Mouse (Mus musculus) lung, embryonic 16.5 days (tissue): ENCODE measurements around the gene Rhd. TPM values are rescaled to one million over a fixed set of nuclear protein-coding genes. Genes with fewer than 3 reads are reported as not detected.

ENCODE experiments used
- ATAC-seq: fragments of 200-750 bp; cut with Nextera tagmentation; 2 replicates; pipeline ENCODE4 v1.8.0; 2017; ENCODE audit warnings: low read depth, mild to moderate bottlenecking, moderate library complexity
- H3K27ac ChIP-seq: fragments of 300-500 bp; sonication (generic); 2 replicates; pipeline ENCODE4 v1.5.1; 2014; ENCODE audit warnings: mild to moderate bottlenecking, control low read depth, low read length
- H3K27me3 ChIP-seq: fragments of 300-500 bp; sonication (generic); 2 replicates; pipeline ENCODE4 v1.6.1; 2014; ENCODE audit warnings: low read depth, low read length, mixed read lengths; ENCODE audit not compliant: control insufficient read depth, insufficient read depth
- H3K36me3 ChIP-seq: fragments of 300-500 bp; sonication (generic); 2 replicates; pipeline ENCODE4 v1.6.1; 2014; ENCODE audit warnings: low read length; ENCODE audit not compliant: control insufficient read depth, insufficient read depth
- H3K4me1 ChIP-seq: fragments of 300-500 bp; sonication (generic); replicated peaks from 2 replicates; pipeline ENCODE4 v1.6.1; 2014; ENCODE audit warnings: low read length, mixed read lengths; ENCODE audit not compliant: control insufficient read depth, insufficient read depth
- H3K4me2 ChIP-seq: fragments of 300-500 bp; sonication (generic); 2 replicates; pipeline ENCODE4 v1.6.1; 2014; ENCODE audit warnings: low read depth, low read length, control low read depth
- H3K4me3 ChIP-seq: fragments of 300-500 bp; sonication (generic); 2 replicates; pipeline ENCODE4 v1.5.1; 2014; ENCODE audit warnings: mild to moderate bottlenecking, low read length, control low read depth
- H3K9ac ChIP-seq: fragments of 300-500 bp; sonication (generic); 2 replicates; pipeline ENCODE4 v1.6.1; 2014; ENCODE audit warnings: low read length, control low read depth
- H3K9me3 ChIP-seq: fragments of 300-500 bp; sonication (generic); 2 replicates; pipeline ENCODE4 v1.6.1; 2016; ENCODE audit warnings: low read length; ENCODE audit not compliant: control insufficient read depth
- WGBS: fragments of 180-500 bp; shearing (Covaris S2); extraction: QIAGEN DNeasy Blood & Tissue Kit; methylation state at CpG from one replicate; pipeline ENCODE4 v1.1.7; 2014; 5-methylcytosine and 5-hydroxymethylcytosine counted together
- polyA plus RNA-seq: library from polyadenylated mRNA; unstranded; fragments of >200 nt; fragmentation: Nextera tagmentation; extraction: Ambion mirVana; gene quantifications from 2 replicates; pipeline ENCODE4 v1.2.1, GENCODE M21; 2015

Rhd gene
- polyA plus RNA-seq, 1 experiment from 2014 or later: 2.0 TPM

- no peaks in the 10 kb centered on the region for H3K27me3 ChIP-seq
- H3K27ac ChIP-seq: no peak overlapping the region
- H3K36me3 ChIP-seq: peaks cover 6% of the 10 kb centered on the region
- 94% methylated on average over 6 of the region's 6 CpGs for WGBS
- no peak for ATAC-seq
- H3K9me3 ChIP-seq: no peaks in the 10 kb centered on the region
- H3K4me3 ChIP-seq: no peak overlapping the region
- H3K9ac ChIP-seq: no peak overlapping the region
- H3K4me2 ChIP-seq: no peak overlapping the region
- H3K4me1 ChIP-seq: peaks cover 6% of the 10 kb centered on the region
Observed at GRCm38 (mm10) chr4:134920631-134921030, 56.3 kb downstream of the Rhd start.

DNA sequence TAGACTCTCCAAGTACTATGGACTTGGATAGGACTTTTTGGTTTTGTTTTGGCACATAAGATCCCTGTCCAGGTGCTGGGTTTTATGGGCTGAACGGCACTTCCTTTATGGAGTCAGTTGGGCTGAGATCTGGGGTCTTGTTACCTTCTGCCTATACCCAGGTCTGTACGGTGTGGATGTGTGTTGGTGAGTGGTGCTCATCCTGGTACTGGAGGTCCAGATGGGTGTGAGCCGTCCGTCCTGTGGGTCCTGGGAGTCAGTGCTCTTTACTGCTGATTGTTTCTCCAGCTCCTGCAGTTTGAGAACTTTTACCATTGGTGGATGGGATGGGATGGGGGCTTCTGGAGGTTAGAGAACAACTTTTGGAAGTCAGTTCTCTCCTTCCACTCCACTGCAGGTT lies 57.4 kb downstream of the Rhd start:
- peaks cover 11% of the 10 kb centered on the region for H3K4me1 ChIP-seq
- no peak overlapping the region for H3K4me2 ChIP-seq
- H3K27me3 ChIP-seq: no peaks in the 10 kb centered on the region
- no peak for ATAC-seq
- H3K9me3 ChIP-seq: no peaks in the 10 kb centered on the region
- WGBS: 95% methylated on average over 4 of the region's 4 CpGs
- no peak overlapping the region for H3K9ac ChIP-seq
- H3K36me3 ChIP-seq: peaks cover 15% of the 10 kb centered on the region
- H3K4me3 ChIP-seq: no peak overlapping the region
- no peak overlapping the region for H3K27ac ChIP-seq

- no peak for ATAC-seq
Observed at GRCm38 (mm10) chr4:134922111-134922924, 58.0 kb downstream of the Rhd start.

GRCm38 (mm10) chr4:134922925-134923244 lies 58.5 kb downstream of the Rhd start:
- Histone ChIP-seq H3K36me3 (peaks cover 26% of the 10 kb centered on the region), H3K9me3 (no peaks in the 10 kb centered on the region), H3K4me3 (peak overlapping the region; percentile 96), H3K4me2 (peak overlapping the region; percentile 68), H3K9ac (peak overlapping the region; percentile 71), H3K27me3 (no peaks in the 10 kb centered on the region), H3K27ac (peak overlapping the region; percentile 88), H3K4me1 (peaks cover 11% of the 10 kb centered on the region)
- WGBS: 0% methylated on average over 13 of the region's 13 CpGs
- peak; percentile 65 for ATAC-seq

More at GRCm38 (mm10) chr4:134922111-134922924, 58.0 kb downstream of the Rhd start:
- H3K27me3 ChIP-seq: no peaks in the 10 kb centered on the region
- WGBS: 54% methylated on average over 10 of the region's 10 CpGs
- peak overlapping the region; percentile 71 for H3K9ac ChIP-seq
- H3K4me3 ChIP-seq: peak overlapping the region; percentile 96
- H3K27ac ChIP-seq: peak overlapping the region; percentile 88
- H3K4me2 ChIP-seq: peak overlapping the region; percentile 68
- peaks cover 11% of the 10 kb centered on the region for H3K4me1 ChIP-seq
- no peaks in the 10 kb centered on the region for H3K9me3 ChIP-seq
- peaks cover 20% of the 10 kb centered on the region for H3K36me3 ChIP-seq

GRCm38 (mm10) chr4:134923258-134924018 lies 59.1 kb downstream of the Rhd start, which contains the start of gene Rsrp1:
Gene Rsrp1, plus strand, starts transcription at chr4:134923592.
- no peaks in the 10 kb centered on the region for H3K9me3 ChIP-seq
- peaks cover 11% of the 10 kb centered on the region for H3K4me1 ChIP-seq
- H3K36me3 ChIP-seq: peaks cover 31% of the 10 kb centered on the region
- ATAC-seq: peak; percentile 95
- WGBS: under 1% methylated on average over 64 of the region's 64 CpGs
- peak within 1 kb of the TSS; percentile 98 for H3K9ac ChIP-seq
- H3K27me3 ChIP-seq: no peaks in the 10 kb centered on the region
- peak within 1 kb of the TSS; percentile 96 for H3K4me3 ChIP-seq
- H3K27ac ChIP-seq: peak within 1 kb of the TSS; percentile 96
- peak within 1 kb of the TSS; percentile 68 for H3K4me2 ChIP-seq

GRCm38 (mm10) chr4:134924019-134924741 lies 59.8 kb downstream of the Rhd start:
- WGBS: under 1% methylated on average over 73 of the region's 75 CpGs
- Histone ChIP-seq H3K36me3 (peaks cover 32% of the 10 kb centered on the region), H3K4me2 (peak overlapping the region; percentile 67), H3K4me3 (peak overlapping the region; percentile 96), H3K4me1 (peaks cover 11% of the 10 kb centered on the region), H3K9me3 (no peaks in the 10 kb centered on the region), H3K27ac (peak overlapping the region; percentile 96), H3K9ac (peak overlapping the region; percentile 98), H3K27me3 (no peaks in the 10 kb centered on the region)
- ATAC-seq: peak; percentile 30

DNA sequence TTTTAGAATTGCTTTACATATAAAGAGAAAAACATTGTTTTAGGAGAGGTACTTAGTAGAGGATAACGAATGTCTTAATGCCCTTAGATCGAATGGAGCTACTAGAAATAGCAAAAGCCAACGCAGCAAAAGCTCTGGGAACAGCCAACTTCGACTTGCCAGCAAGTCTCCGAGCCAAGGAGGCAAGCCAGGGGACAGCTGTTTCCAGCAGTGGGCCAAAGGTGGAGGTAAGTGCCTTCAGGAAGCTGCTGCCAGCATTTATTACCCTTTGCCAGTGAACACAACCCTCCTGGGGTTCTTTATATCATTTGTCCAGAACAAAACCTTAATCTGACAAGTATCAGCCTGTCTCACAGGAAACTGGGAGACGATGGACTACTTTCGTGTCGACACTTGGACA lies 60.9 kb downstream of the Rhd start:
- WGBS: 66% methylated on average over 8 of the region's 8 CpGs
- ATAC-seq: no peak
- Histone ChIP-seq H3K36me3 (peaks cover 32% of the 10 kb centered on the region), H3K27ac (0 out of 2 replicates have a peak overlapping the region, but pooled peaks have one; percentile 12), H3K4me1 (peaks cover 13% of the 10 kb centered on the region), H3K9me3 (no peaks in the 10 kb centered on the region), H3K27me3 (no peaks in the 10 kb centered on the region), H3K4me2 (peak overlapping the region; percentile 67), H3K4me3 (peak overlapping the region; percentile 40), H3K9ac (peak overlapping the region; percentile 57)

- peaks cover 32% of the 10 kb centered on the region for H3K36me3 ChIP-seq
- H3K27ac ChIP-seq: no peak overlapping the region
- H3K4me1 ChIP-seq: peaks cover 21% of the 10 kb centered on the region
- H3K9ac ChIP-seq: no peak overlapping the region
- no peaks in the 10 kb centered on the region for H3K27me3 ChIP-seq
- no peaks in the 10 kb centered on the region for H3K9me3 ChIP-seq
- no peak overlapping the region for H3K4me2 ChIP-seq
- ATAC-seq: no peak
- 59% methylated on average over 5 of the region's 5 CpGs for WGBS
- H3K4me3 ChIP-seq: no peak overlapping the region
Observed at GRCm38 (mm10) chr4:134927815-134928463, 63.6 kb downstream of the Rhd start.
